Mouse (Mus musculus) testis, adult 2 months (tissue): ENCODE results near the gene Tmem231. TPM values are rescaled to one million over a fixed set of nuclear protein-coding genes. Genes with fewer than 3 reads are reported as not detected.

Experiments
- H3K27ac ChIP-seq: fragments of 200-500 bp; 2 replicates; pipeline ENCODE4 v1.5.1; 2012; ENCODE audit warnings: low read depth, low read length; ENCODE audit not compliant: control insufficient read depth, insufficient read depth
- H3K27me3 ChIP-seq: fragments of 200-500 bp; 2 replicates; pipeline ENCODE4 v1.6.1; 2012; ENCODE audit warnings: mild to moderate bottlenecking, low read length, moderate library complexity; ENCODE audit not compliant: control insufficient read depth, insufficient read depth
- H3K36me3 ChIP-seq: fragments of 200-500 bp; 2 replicates; pipeline ENCODE4 v1.6.1; 2012; ENCODE audit warnings: mild to moderate bottlenecking, low read length; ENCODE audit not compliant: control insufficient read depth, insufficient read depth
- H3K4me1 ChIP-seq: fragments of 200-500 bp; 2 replicates; pipeline ENCODE4 v1.6.1; 2012; ENCODE audit warnings: low read length; ENCODE audit not compliant: control insufficient read depth, insufficient read depth
- H3K4me3 ChIP-seq: fragments of 200-500 bp; 2 replicates; pipeline ENCODE4 v1.5.1; 2012; ENCODE audit warnings: low read depth, mild to moderate bottlenecking, low read length, moderate library complexity, mixed read lengths; ENCODE audit not compliant: control insufficient read depth
- CTCF ChIP-seq: fragments of 200-500 bp; IDR thresholded peaks from 2 replicates; pipeline ENCODE4 v1.5.1; 2012; ENCODE audit warnings: low read depth, mild to moderate bottlenecking, inconsistent platforms, low read length, moderate library complexity; ENCODE audit not compliant: control insufficient read depth, insufficient read depth, insufficient replicate concordance
- POLR2A ChIP-seq: fragments of 200-500 bp; IDR thresholded peaks from 2 replicates; pipeline ENCODE4 v1.6.1; 2012; ENCODE audit warnings: low read depth, mild to moderate bottlenecking, inconsistent platforms, low read length, moderate library complexity; ENCODE audit not compliant: control insufficient read depth
- polyA plus RNA-seq: library from polyadenylated mRNA; depleted of rRNA; stranded (reverse); fragments of >200 nt; gene quantifications from 2 replicates; pipeline ENCODE4 v1.2.3, GENCODE M21; 2012

Gene Tmem231
- polyA plus RNA-seq, 1 experiment = 18.6 TPM

DNA sequence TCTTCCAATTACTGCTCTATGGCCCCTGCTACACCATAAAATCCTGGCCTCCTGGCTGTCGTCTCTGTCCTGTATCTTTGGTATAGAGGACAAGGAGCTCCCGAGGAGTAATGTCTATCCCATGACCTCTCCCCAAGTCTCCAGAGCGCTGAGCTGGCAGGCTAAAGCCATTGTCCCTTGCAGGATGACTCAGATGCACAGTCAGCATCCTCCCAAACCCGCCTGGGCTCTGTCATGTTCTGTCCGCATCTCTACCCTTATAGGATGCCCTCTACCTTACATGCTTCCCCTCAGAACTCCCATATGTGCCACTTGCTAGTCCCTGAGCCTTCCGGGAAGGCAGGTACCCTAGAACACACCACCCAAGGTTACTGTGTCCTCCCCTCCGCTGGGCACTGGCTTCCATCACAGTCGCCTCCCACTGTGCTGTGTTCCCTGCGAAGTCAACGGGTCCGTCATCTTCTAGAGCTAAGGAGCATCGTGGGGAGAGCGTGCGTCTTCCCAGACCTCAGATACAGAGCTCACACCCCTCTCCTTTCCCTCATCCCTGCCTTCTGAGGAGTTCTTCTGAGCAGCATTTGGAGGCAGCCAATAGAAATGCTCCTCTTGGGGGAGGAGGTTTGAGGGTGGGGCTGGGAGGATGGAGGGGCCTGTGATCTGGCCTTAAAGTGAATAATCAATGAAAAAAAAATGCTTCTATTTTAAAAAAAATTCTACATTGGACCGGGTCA lies 27.1 kb upstream of the Tmem231 start:
- no peak overlapping the region for H3K27ac ChIP-seq
- H3K4me1 ChIP-seq = no peaks in the 10 kb centered on the region
- no peaks in the 10 kb centered on the region for H3K27me3 ChIP-seq
- peaks cover 2% of the 10 kb centered on the region; the same call in 1 of the 2 replicates for H3K36me3 ChIP-seq
- TF ChIP-seq CTCF = no peak
- TF ChIP-seq POLR2A = no peak
- H3K4me3 ChIP-seq = no peak overlapping the region

DNA sequence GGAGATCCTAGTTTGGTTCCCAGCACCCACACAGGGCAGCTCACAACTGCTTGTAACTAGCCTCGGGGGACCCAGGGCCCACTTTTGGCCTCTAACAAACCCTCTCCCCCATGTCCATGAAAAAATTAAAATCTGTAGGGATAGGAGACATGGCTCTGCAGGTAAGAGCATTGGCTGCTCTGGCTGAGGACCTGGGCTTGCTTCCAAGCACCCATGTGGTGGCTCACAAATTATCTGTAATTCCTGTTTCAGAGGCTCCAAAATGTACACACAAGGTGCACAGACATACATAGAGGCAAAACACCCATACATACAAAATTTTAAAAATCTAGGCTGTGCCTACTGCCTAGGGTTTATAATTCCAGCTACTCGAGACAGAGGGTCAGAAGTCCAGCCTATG lies 23.6 kb upstream of the Tmem231 start:
- H3K4me1 ChIP-seq = no peaks in the 10 kb centered on the region
- H3K36me3 ChIP-seq = peaks cover 2% of the 10 kb centered on the region; the same call in 1 of the 2 replicates
- no peak overlapping the region for H3K27ac ChIP-seq
- H3K4me3 ChIP-seq = no peak overlapping the region
- no peak for TF ChIP-seq POLR2A
- TF ChIP-seq CTCF = no peak
- no peaks in the 10 kb centered on the region for H3K27me3 ChIP-seq

DNA sequence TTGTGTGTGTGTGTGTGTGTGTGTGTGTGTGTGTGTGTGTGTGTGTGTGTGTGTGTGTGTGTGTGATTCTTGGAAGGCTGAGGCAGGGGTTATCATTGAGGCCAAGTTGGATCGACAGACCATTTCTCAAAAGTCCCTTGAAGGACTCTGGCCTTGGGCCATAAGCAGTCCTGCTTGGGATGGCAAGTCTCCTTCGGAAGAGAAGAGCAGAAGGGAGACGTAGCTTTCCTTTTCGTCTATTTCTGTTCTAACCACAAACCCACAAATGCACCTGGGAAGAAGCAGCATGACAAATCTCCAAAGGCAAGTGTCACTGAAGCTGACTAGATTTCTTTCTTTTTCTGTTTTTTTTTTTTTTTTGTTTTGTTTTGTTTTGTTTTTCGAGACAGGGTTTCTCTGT lies 22.2 kb upstream of the Tmem231 start:
- Histone ChIP-seq H3K4me1 (no peaks in the 10 kb centered on the region), H3K27me3 (no peaks in the 10 kb centered on the region), H3K4me3 (no peak overlapping the region), H3K27ac (no peak overlapping the region), H3K36me3 (peaks cover 2% of the 10 kb centered on the region; the same call in 1 of the 2 replicates)
- TF ChIP-seq POLR2A = no peak
- TF ChIP-seq CTCF = no peak

DNA sequence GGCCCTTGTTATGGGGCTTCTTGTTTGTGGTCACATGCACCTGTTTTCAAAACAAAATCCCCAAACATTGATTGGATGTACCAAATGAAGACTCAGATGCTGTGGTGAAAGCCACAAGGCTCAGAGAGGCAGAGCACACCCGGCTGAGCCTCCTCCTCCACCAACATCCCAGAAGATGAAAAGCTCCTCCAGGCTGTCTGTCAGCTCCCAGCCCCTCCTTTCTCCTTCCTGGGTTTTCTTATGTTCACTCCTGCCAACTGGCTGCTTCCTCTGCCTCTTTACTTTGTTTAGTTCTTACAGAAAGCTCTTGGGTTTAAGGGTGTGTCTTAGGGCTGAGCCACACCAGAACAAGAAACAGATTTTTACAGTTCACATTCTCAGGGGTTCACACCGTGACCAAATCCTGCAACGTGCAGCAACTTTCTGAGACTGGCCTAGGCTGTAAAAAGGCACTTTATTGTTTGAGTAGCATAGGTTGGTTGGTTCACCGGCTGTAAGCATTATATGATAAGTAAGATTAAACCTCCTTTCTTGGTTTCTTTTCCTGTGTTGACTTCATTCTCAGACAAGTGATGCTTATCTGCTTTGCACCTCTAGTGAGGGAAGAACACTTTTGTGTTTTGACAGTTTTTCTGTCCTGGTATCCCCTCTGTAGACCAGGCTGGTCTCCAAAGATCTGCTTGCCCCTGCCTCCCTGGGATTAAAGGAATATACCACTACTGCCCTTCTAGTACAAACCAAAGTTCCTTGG lies 21.3 kb upstream of the Tmem231 start:
- no peak for TF ChIP-seq POLR2A
- TF ChIP-seq CTCF = no peak
- Histone ChIP-seq H3K4me1 (no peaks in the 10 kb centered on the region), H3K4me3 (no peak overlapping the region), H3K27me3 (no peaks in the 10 kb centered on the region), H3K36me3 (peaks cover 2% of the 10 kb centered on the region; the same call in 1 of the 2 replicates), H3K27ac (no peak overlapping the region)

DNA sequence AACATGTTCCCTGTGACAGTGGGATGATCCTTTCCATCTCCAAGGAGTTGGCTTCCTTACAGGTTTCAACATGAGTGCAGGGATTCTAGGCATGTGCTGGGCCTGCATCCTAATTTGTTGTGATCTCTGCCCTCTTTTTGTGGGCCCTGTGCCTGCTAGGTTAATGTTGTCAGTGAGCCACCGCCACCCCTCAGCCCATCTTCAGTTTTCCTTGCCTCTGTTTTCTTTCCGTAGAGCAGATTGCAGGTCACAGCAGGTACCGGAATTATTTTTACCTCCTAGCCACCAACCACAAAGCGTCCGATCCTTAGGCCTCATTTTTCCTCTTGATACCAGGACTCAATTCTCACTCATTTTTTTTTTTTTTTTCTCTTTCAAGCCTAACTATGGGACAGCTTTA lies 18.3 kb upstream of the Tmem231 start:
- H3K36me3 ChIP-seq = peaks cover 2% of the 10 kb centered on the region; the same call in 1 of the 2 replicates
- H3K4me1 ChIP-seq = no peaks in the 10 kb centered on the region
- no peaks in the 10 kb centered on the region for H3K27me3 ChIP-seq
- no peak overlapping the region for H3K4me3 ChIP-seq
- TF ChIP-seq POLR2A (no peak), CTCF (no peak)
- no peak overlapping the region for H3K27ac ChIP-seq

DNA sequence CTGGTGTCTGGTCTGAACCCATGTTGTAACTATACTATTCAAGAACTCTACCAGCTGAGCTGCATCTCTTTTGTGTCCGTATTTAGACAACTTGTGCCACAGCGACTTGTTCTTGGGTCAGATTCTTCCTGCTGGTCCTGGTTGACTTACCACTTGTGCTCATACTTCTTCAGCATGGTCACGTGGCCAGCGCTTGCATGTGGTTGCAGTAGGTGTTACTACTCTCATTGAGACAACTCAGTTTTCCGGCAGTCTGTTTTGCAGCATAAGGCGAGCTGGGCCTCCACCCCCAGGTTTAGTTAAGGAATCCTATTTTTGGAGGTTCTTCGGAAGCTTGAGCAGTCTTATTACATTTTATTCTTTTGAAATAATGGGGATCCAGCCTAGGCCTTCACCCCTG lies 17.6 kb upstream of the Tmem231 start:
- no peak overlapping the region for H3K4me3 ChIP-seq
- no peak for TF ChIP-seq POLR2A
- TF ChIP-seq CTCF = no peak
- H3K27ac ChIP-seq = no peak overlapping the region
- no peaks in the 10 kb centered on the region for H3K36me3 ChIP-seq
- H3K27me3 ChIP-seq = no peaks in the 10 kb centered on the region
- H3K4me1 ChIP-seq = no peaks in the 10 kb centered on the region

DNA sequence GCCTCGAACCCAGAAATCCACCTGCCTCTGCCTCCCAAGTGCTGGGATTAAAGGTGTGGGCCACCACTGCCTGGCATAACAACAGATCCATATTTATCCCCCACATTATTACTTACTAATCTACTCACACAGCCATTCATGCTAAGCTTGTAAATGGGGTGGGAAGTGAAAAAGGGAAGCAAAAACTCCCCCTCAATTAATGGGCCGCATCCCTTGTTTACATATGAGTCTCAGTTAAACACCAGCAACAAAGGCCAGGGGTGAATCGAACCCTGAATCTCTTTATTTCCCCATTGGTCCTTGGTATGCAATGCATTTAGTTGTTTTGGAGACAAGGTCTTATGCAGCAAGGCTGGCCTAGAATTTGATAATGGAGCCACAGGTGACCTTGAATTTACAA lies 17.2 kb upstream of the Tmem231 start:
- Histone ChIP-seq H3K27ac (no peak overlapping the region), H3K4me3 (no peak overlapping the region), H3K4me1 (no peaks in the 10 kb centered on the region), H3K27me3 (no peaks in the 10 kb centered on the region), H3K36me3 (no peaks in the 10 kb centered on the region)
- TF ChIP-seq CTCF = no peak
- TF ChIP-seq POLR2A = no peak
